Mouse (Mus musculus): ENCODE measurements around the gene Tmem8b.

The Tmem8b gene

GRCm38 (mm10) chr4:43656339-43657109 is 12.2 kb upstream of the Tmem8b start, which contains the start of gene Hint2:
Gene Hint2, minus strand, starts transcription at chr4:43656466.
- peak; percentile 95 to 97 for DNase-seq

GRCm38 (mm10) chr4:43657146-43657545 is 11.6 kb upstream of the Tmem8b start:
- DNase-seq = peak in 1 of 2 experiments; percentile 29

GRCm38 (mm10) chr4:43666412-43666811 is 2.4 kb upstream of the Tmem8b start:
- no peak for DNase-seq

GRCm38 (mm10) chr4:43669428-43669794 is 640 bp downstream of the Tmem8b start:
- DNase-seq = peak in 1 of 2 experiments; percentile 86

- DNase-seq = peak; percentile 92 to 95
These were observed 3.3 kb downstream of the Tmem8b start for GRCm38 (mm10) chr4:43672070-43672469.

GRCm38 (mm10) chr4:43673703-43674102 is 4.9 kb downstream of the Tmem8b start:
- DNase-seq = no peak

- no peak for DNase-seq
These were observed 6.2 kb downstream of the Tmem8b start for GRCm38 (mm10) chr4:43674974-43675373.

GRCm38 (mm10) chr4:43675608-43676007 is 6.8 kb downstream of the Tmem8b start:
- DNase-seq = no peak

- peak in 1 of 2 experiments; percentile 27 for DNase-seq
These were observed 9.8 kb downstream of the Tmem8b start for GRCm38 (mm10) chr4:43678541-43678940.

- peak in 1 of 2 experiments; percentile 20 for DNase-seq
These were observed 10.8 kb downstream of the Tmem8b start for GRCm38 (mm10) chr4:43679416-43680043.

GRCm38 (mm10) chr4:43690021-43690420 is 21.2 kb downstream of the Tmem8b start:
- DNase-seq = no peak

- no peak for DNase-seq
These were observed 22.3 kb downstream of the Tmem8b start for GRCm38 (mm10) chr4:43691026-43691425.

- DNase-seq = peak; percentile 27 to 49
These were observed 25.1 kb downstream of the Tmem8b start for GRCm38 (mm10) chr4:43693806-43694241.

GRCm38 (mm10) chr4:43694439-43695248 is 25.9 kb downstream of the Tmem8b start:
- DNase-seq = no peak

GRCm38 (mm10) chr4:43695249-43695671 is 26.5 kb downstream of the Tmem8b start:
- DNase-seq = peak in 1 of 2 experiments; percentile 25

- peak; percentile 66 to 78 for DNase-seq
These were observed 27.8 kb downstream of the Tmem8b start for GRCm38 (mm10) chr4:43696561-43696960.

GRCm38 (mm10) chr4:43700707-43701106 is 31.9 kb downstream of the Tmem8b start, which contains the start of gene Olfr70:
Gene Olfr70, minus strand, starts transcription at chr4:43700807.
- DNase-seq = no peak

GRCm38 (mm10) chr4:43703439-43703838 is 34.7 kb downstream of the Tmem8b start:
- DNase-seq = no peak

GRCm38 (mm10) chr4:43703851-43704250 is 35.1 kb downstream of the Tmem8b start:
- no peak for DNase-seq

- no peak for DNase-seq
These were observed 37.2 kb downstream of the Tmem8b start for GRCm38 (mm10) chr4:43705991-43706390.

- DNase-seq = no peak
These were observed 41.1 kb downstream of the Tmem8b start, which contains the start of gene Olfr71 for GRCm38 (mm10) chr4:43709869-43710268. Gene Olfr71, minus strand, starts transcription at chr4:43710255.

GRCm38 (mm10) chr4:43711821-43712220 is 43.0 kb downstream of the Tmem8b start:
- DNase-seq = peak; percentile 90 to 95

- DNase-seq = no peak
These were observed 45.0 kb downstream of the Tmem8b start for GRCm38 (mm10) chr4:43713652-43714219.
